Mouse (Mus musculus): ENCODE results near the gene Igsf9. TPM values are rescaled to one million over a fixed set of nuclear protein-coding genes. Genes with fewer than 3 reads are reported as not detected.

Gene Igsf9
- not detected for polyA plus RNA-seq (2017; shearing (Covaris generic))

DNA sequence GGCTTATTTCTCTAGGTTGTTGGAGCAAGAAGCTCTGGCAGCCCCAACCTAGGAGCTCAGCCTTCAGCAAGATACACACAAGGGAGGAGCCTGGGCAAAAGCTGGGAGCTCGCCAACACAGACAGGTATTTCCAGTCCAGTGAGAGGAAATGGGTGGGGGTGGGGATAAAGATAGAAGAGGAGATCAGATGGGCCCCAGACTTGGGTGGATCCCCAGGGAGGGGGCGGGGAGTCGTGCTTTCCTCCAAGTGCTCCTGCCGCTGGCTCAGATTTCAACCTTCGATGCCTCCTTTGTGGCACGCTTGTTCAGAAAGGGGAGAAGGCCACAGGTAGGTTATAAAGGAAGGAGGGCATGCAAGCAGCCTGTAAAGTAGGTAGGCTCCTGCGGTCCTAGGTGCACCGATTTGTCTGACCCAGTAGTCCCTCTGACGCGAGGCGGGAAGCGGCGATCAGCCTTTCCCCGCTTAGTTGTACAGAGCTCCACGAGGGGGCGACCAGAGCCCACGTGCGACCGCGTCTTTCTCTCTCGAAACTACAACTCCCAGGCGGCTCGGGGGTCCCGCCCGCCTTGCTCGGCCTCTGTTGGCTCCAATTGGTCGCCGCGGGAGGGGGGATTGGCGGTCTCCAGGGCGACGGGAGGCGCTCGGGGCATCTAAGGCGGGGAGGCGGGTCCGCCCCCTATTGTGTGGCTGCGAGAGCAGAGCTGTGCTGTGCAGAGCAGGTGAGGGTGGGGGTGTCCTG lies at the start of gene Igsf9:
Gene Igsf9, plus strand, starts transcription at position 249 of the 741 bp plus-strand sequence.
- ATAC-seq = peak; percentile 78

DNA sequence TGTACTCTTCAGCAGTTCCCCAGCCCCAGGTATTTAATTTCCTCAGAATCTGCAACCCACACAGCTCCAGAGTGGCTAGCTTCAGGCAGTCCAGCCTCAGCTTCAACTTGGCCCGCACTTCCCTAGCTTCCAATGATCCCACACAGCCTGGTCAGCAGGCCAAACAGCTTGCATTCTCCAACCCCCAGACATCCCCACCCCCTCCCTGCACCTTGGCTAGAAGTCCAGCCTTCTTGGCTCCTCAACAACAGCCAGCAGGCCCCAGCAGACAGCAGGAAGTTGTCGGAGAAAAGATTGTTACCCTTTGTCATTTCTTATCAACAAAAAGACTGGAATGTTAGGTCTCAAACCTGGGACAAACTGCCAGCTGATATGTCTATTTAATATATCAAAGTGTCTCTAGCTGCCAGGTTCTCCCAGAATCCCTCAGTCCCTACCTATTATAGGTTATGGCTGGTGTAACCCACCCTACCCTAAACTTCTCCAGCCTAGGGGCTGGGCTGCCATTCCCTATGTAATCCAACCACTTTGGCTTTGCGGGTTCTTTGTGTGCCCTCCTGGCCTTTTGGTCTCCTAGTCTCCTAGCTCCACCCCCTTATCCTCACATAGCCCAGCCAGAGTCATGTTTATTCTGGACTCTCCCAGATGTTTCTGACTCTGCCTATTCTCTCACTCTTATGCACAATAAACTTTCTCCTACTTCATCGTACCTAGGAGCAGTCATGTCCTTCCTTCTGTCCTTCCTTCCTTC lies 49.6 kb upstream of the Igsf9 start:
- ATAC-seq = no peak

DNA sequence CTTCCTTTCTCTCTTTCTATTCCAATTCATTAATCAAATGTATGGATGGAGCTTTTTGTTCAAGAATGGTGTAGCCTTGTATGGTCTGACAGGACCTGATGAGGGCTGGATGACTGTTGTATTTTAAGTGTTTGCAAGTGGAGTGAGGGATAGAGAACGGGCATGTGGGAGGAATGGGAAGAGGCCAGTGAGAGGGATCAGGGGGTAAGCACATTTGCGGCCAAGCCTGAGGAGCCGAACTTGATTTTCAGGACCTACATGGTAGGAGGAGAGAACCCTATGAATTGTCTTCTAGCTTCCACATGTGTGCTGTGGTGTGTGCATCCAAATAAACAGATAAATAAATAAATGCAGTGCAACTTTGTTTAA lies 49.0 kb upstream of the Igsf9 start:
- ATAC-seq = no peak

DNA sequence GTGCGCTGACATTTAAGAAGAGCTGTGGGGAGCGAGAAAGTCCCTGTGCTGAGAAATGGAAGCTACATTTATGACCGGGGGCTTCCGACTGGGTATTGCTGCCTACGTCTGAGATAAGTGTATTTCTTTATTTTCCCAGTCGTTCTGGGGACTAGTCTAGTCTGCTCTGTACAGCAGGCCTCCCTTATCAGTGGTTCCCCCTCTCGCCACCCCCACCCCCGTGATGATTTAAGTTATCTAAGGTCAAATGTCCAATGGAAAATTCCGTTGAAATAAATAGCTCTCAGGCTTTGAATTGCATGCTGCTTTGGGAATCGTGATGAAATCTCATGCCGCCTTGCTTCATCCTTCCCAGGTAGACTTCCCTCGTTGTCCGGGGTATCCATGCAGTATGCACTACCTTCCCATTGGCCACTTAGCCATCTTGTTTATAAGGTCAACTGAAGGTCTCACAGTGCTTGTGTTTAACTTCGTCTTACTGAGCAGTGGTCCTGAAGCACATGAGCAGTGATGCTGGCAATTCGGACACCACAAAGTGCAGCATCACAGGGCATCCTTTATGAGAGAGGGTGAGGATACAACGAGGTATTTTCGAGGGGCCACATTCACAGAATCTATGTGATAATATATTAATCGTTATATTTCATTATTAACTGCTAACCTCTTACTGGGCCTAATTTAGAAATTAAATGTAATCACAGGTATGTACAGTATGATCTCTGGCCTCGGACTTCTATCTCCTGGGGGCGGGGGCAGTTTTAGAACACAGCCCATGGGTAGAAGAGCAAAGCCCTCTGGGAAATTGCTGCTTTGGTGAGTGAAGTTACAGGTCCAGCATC lies 48.4 kb upstream of the Igsf9 start:
- ATAC-seq = no peak

DNA sequence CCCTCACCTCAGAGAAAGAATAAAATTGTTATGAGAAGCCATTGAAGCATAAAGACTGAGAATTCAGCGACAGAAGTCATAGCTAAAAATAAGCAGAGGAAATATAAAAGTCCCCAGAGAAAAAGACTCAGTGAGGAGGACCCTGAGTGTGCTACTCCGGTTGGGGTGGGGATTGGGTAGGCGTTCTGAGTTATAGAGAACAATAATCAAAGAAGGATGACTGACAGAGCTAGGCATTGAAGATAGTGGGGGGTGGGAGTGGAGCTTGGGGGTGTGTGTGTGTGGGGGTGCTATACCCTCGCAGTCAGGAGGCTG lies 47.8 kb upstream of the Igsf9 start:
- no peak for ATAC-seq

DNA sequence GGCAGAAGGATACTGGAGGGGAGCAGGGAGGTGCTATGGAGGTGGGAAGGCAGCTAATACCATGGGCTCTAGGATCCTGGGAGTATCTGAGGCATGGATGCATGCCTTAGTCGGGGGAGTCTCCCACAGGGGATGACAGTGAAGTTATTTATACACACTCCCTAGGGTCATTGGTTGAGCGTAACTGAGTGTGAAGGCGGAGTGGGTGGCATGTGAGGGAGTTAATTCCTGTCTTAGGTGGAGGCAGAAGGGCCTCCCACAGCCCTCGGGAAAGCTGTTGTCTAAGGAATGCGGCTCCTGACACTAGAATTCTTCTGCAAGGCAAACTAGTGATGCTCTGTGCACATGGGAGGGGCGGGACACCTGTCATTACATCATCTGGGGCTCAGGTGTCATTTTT lies 44.8 kb upstream of the Igsf9 start:
- no peak for ATAC-seq

DNA sequence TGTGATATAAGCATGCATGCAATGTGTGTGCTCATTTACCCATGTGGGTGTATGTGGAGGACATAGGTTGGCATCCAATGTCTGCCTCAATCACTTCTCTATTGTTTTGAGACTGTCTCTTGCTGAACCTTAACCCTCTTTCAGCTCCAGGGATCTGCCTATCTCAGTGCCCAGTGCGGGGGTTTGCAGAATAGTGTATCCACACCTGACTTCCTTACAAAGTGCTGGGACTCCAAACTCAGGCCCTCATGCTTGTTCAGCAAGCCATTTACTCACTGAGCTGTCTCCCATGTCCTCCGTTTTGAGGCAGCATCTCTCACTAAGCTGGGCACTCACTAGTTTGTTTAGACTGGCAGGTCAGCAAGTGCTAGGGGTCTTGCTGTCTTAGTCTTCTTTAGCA lies 43.0 kb upstream of the Igsf9 start:
- no peak for ATAC-seq

DNA sequence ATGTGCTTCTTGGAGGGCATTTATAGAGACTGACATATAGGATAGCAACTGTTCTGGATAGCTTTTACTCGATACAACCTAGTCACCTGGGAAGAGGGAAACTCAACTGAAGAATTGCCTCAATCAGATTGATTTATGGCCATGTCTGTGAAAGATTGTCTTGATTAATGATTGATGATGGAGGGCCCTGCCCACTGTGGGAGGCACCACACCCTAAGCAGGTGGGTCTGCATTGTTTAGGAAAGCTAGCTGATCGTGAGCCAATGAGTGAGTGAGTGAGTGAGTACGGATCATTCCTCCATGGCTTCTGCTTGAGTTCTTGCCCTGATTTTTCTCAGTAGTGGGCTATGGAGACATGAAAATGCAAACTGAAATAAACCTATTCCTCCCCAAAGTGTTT lies 41.1 kb upstream of the Igsf9 start:
- ATAC-seq = no peak

DNA sequence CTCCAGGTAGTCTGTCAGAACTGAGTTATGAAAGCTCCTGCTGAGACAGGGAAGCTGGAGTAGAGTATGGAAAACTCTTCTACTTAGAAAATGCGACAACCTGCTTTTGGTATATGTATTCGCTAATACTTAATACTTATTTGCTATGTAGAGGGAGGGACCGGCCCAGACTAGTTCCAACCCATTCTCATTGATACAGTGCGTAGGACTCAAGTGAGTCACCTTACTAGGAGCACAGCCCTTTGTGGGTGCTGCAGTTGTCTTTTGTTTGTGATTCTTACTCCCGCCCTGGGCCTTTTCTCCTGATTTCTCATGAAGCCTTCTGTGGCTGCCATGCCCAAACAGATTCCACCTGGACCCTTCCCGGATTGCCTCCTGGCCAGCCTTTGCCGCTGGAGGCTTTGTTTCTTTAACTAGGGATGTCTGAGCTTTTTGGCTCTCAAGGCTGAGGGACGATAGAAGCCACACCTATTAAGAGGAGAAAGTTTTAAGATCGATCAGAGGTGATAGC lies 39.6 kb upstream of the Igsf9 start:
- ATAC-seq = no peak

DNA sequence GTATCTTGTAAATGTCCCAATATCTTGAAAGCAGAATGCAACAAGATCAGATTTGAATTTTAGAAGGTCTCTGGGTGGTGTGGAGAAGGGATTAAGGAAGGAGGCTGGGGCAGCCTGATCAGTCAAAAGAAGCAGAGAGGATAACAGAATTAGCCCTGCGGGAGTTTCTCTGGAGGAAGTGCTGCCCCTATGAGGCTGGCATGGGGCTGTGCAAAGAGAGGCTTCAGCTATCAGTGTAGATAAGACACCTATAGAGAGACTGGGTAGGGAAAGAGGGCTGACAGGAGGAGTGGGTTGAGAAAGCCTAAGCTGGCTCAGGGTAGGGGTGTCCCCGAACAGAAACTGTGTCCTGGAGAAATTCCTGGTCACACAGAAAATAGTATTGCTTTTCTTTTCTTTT lies 31.4 kb upstream of the Igsf9 start:
- ATAC-seq = no peak

DNA sequence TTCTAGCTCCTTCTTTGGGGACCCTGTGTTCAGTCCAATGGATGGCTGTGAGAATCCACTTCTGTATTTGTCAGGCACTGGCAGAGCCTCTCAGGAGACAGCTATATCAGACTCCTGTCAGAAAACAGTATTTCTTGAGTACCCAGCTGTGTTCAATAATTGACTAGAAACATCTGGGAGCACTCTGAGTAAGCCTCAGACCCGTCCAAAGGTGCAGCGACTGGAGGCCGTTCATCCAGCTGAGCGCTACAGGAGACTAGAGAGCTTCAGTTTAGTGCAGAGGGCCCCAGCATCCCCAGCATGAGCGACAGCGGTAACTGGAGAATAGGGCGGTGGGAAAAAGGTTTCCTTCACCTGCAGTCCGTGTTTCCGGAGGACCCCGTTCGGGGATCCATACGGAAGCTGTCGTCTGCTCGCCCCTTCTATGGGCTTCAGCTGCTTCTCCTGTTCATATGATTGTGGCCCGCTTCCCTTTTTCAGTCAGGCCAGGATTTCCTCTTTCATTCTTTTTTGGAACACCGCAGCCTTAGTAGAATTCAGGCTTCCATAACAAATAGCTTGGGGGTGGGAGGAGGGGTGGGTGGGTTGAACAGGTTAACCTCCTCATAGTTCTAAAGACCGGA lies 30.6 kb upstream of the Igsf9 start:
- no peak for ATAC-seq

DNA sequence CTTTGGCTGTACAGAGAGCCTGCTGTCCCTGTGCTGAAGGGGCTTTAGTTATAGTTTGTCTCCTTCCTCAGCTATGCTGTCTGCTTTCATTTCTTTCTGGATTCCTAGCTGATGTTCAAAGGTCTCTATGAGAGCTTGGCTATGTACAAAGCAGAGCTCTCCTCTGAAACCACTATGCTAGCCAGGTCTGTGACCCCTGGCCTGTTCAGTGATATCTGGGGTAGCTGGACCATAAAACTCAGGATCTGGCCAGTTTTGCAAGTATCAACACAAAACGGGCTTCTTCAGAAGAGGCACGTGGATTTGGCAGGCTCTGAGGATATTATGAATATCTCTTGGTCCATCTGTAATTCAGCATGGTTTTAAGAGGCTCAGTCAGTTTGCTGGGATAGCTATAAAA lies 28.7 kb upstream of the Igsf9 start:
- no peak for ATAC-seq

DNA sequence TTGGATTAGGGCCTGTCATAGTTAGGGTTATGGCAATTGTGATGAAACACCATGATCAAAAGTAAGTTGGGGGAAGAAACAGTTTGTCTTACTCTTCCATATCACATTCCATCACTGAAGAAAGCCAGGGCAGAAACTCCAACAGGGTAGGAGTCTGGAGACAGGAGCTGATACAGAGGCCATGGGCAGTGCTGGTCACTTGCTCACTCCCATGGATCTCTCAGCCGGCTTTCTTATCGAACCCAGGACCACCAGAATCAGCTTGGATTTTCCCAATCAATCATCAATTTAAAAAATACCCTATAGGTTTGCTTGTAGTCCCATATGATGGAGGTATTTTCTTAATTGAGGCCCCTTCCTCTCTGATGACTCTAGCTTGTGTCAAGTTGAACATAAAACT lies 27.8 kb upstream of the Igsf9 start:
- ATAC-seq = no peak

DNA sequence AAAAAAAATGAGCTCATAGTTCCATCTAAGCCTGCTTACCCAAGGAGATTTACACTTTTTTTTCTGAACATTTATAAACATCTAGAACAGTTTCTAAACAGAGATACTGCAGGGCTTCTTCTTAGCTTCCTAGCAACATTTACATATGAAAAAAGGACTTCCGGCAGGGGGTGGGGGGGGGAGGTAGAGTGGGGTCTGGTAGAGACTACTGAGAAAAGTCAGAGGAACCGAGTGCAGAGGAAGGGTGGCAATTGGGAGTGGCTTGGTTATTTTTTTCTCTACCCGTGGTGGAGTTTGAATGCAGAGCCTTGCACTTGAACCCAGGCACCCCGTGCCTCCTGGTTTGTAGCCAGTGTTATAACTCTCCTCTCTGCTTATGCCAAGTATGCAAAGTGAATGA lies 26.2 kb upstream of the Igsf9 start:
- ATAC-seq = peak; percentile 75

DNA sequence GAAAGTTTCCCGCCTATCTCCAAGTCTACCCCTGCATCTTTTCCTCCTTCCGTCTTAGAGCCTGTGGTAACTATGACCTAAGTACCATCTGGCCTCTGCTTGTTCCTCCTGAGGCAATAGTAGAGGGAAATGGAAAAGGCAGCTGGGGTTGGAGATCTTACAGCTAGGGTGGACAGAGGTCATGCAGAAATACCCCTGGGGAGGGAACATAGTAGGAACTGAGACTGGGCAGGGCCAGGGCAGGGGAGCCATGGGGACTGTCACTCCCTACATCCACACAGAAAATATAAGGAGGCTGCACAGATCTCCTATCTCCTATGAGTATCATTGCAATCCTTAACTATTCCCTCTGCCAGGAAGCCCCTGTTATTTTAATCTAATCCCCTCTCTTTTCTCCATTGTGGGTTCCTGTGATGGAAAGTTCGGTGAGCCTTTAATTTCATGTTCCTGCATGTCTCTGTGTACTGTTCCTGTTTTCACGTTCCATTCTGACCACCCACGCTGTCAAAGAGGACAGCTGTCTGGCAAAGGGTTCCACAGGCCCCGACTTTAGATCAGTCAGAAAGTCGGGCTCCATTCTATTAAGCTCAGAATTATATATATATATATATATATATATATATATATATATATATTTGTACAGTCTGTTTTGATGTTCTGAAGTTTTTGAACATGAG lies 25.4 kb upstream of the Igsf9 start:
- no peak for ATAC-seq

DNA sequence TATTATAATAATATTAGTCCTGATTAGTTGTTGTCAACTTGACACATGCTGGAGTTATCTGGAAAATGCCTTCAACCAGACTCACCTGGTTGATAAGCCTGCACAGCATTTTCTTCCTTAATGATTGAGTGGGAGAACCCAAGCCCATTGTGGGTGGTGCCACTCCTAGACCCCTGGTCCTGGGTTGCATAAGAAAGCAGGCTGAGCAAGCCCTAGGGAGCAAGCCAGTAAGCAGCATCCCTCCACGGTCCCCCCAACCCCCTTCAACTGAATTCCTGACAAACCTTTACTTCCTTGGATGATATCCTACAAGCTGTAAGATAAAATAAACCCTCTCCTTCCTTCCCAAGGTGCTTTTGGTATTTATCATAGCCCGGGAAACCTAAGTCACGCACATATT lies 24.4 kb upstream of the Igsf9 start:
- ATAC-seq = no peak

DNA sequence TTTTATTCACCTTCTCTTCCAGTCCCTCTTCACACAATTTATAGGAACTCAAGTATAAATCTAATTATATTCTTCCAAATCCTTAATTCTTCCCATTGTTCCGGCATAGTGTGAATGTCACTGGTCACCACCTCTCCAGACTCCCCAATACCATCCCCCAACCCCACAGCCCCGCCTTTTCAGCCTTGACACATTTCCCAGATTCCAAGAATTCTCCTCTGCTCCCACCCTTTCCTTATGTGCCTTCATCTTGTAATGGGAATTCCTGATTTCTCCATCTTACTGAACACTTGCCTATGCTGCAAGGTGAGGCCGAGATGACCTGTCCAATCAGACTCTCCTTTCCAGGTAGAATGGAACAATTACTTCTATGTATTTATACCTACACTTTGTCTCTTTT lies 23.5 kb upstream of the Igsf9 start:
- ATAC-seq = no peak

DNA sequence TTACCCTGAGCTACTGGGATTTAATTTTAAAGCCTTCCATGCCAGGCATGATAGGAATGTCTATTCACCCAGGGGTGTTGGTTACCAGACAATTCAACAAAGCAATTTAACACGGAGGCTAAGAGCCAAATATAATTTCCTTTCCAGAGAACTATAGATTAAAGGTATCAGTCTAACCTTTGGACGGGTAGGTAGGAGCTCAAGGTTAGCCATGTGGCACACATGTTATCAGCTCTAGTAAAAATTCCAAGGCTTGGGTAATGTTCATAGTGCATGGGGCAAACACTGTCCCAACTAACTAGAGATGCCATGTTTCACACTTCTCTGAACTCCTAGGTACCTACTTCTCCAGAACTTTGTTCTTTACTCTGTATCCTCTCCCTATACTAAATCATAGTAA lies 20.0 kb upstream of the Igsf9 start:
- no peak for ATAC-seq

DNA sequence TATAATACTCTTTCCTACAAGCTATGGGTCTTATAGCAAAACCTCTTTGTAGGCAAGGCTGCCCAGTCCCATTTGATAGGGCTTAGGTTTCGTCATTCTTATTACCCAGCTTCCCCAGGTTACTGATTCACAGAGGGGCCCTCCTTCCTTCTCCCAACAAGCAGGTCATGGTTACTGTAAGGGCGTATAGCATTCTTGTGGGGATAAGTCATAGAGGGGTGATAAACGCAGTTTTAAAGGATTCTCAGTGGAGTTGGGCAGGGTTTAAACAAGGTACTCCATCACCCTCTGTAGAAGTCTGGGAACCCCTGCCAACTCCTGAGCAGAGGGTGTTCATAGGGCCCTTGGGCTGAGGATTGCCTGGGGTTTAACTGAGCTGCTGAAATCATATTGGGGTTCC lies 19.1 kb upstream of the Igsf9 start:
- ATAC-seq = no peak

DNA sequence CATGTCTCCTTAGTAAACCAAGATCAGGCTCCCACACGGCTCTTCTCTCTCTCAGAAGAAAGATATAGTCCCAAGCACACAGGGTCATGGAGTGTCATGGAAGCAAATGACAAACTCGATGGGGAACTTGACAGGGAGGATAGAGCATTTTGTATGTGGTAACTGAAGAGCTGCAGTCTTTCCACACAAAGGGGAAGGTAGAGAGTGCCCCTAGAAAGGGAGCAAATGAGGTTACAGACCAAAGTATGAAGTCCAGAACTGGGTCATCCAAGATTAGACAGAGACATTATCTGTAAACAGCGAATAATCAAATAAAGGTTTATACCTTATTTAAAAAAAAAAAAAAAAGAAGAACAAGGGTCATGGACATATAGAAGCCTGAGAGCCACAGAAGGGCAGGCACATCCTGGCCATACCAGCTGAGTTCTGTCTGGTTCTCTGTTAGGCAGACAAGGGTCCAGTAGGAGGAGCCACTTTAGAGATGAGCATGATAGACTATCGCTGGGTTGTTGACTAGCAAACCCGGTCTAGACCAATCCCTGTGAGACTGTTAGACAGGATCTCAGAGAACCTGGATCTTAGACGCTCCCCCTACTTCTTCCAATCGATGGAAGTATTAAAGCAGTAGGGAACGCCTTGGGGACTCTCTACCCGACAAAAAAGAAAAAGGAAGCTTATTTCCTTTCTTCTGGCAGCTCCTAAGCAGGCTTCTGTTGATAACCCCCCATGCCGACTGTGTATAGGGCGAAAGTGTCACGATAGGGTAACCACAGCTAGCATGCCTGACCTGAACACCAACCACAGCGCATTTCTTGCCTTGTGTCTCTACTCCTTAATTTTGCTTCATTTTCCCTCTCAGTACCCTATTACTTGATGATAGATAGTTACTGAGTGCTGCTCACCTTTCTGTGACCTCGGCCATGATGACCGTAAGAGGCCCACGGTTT lies 17.9 kb upstream of the Igsf9 start:
- ATAC-seq = no peak

DNA sequence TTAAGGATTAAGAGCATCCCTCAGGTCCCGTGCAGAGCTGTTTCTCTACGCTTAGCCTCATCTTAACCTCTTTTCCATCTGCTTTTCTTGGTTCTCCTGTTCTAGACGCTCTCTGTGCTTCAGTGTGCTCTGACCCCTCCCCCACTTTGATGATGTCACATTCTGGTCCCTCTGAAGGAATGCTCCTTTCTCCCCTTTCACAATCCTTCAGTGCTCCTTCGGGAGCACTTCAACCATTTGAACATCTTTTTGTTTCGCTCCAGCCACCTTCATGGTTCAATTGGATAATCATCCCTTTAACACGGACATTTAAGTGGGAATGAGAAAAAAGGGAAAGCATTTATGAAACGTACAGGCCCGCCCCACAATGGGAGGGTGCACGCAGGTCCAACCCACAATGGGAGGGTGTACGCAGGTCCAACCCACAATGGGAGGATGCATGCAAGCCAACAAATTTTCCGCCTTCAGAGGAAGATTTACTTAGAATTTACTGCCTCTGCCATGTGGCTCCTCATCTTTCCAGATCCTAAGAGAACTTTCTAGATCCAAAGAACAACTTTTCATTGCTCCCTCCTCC lies 13.2 kb upstream of the Igsf9 start:
- ATAC-seq = no peak
